Mouse (Mus musculus) olfactory bulb, adult 2 months (tissue): ENCODE measurements at regions not wholly inside any gene's neighbourhood (a gene's known extent, or its start where the extent isn't known, plus 50 kb on each side); places are given as distances from the start of the nearest gene placed in this dataset.

Experiments used
- H3K27ac ChIP-seq: fragments of 200-500 bp; 2 replicates; pipeline ENCODE4 v1.5.1; 2012; ENCODE audit warnings: low read depth, low read length; ENCODE audit not compliant: insufficient read depth
- H3K4me1 ChIP-seq: fragments of 200-500 bp; 2 replicates; pipeline ENCODE4 v1.6.1; 2012; ENCODE audit warnings: low read length; ENCODE audit not compliant: control insufficient read depth, insufficient read depth
- H3K4me3 ChIP-seq: fragments of 200-500 bp; 2 replicates; pipeline ENCODE4 v1.5.1; 2012; ENCODE audit warnings: mild to moderate bottlenecking, low read depth, low read length, moderate library complexity; ENCODE audit not compliant: insufficient read depth
- CTCF ChIP-seq: fragments of 200-500 bp; IDR thresholded peaks from 2 replicates; pipeline ENCODE4 v1.5.1; 2012; ENCODE audit warnings: low read depth, mild to moderate bottlenecking, low read length, moderate library complexity; ENCODE audit not compliant: insufficient read depth
- POLR2A ChIP-seq: fragments of 200-500 bp; IDR thresholded peaks from 2 replicates; pipeline ENCODE4 v1.6.1; 2012; ENCODE audit warnings: mild to moderate bottlenecking, low read depth, low read length, moderate library complexity; ENCODE audit not compliant: insufficient read depth
- WGBS: fragments of 180-500 bp; shearing (Covaris S2); methylation state at CpG from one replicate; pipeline ENCODE4 v1.1.7; 2018; 5-methylcytosine and 5-hydroxymethylcytosine counted together

GRCm38 (mm10) chr10:98146998-98147863 lies 420.7 kb upstream of the C030005K15Rik start:
- no peaks in the 10 kb centered on the region for H3K4me1 ChIP-seq
- TF ChIP-seq CTCF (no peak), POLR2A (no peak)
- 68% methylated on average over 9 of the region's 9 CpGs for WGBS
- H3K27ac ChIP-seq = no peak overlapping the region
- H3K4me3 ChIP-seq = no peak overlapping the region

GRCm38 (mm10) chr10:98155982-98156381 lies 429.4 kb upstream of the C030005K15Rik start:
- WGBS = 89% methylated on average over 2 of the region's 2 CpGs
- no peak overlapping the region for H3K27ac ChIP-seq
- no peak overlapping the region for H3K4me3 ChIP-seq
- no peak for TF ChIP-seq POLR2A
- TF ChIP-seq CTCF = no peak
- no peaks in the 10 kb centered on the region for H3K4me1 ChIP-seq

- WGBS = 64% methylated on average over 3 of the region's 3 CpGs
- Histone ChIP-seq H3K27ac (no peak overlapping the region), H3K4me1 (no peaks in the 10 kb centered on the region), H3K4me3 (no peak overlapping the region)
- no peak for TF ChIP-seq CTCF
- no peak for TF ChIP-seq POLR2A
Observed at GRCm38 (mm10) chr10:98185666-98186065, 459.1 kb upstream of the C030005K15Rik start.

GRCm38 (mm10) chr10:98196852-98197251 lies 470.3 kb upstream of the C030005K15Rik start:
- 79% methylated on average over 4 of the region's 4 CpGs for WGBS
- TF ChIP-seq POLR2A (no peak), CTCF (no peak)
- H3K27ac ChIP-seq = no peak overlapping the region

GRCm38 (mm10) chr10:98210246-98210645 lies 483.7 kb upstream of the C030005K15Rik start:
- H3K27ac ChIP-seq = no peak overlapping the region
- 52% methylated on average over 2 of the region's 2 CpGs for WGBS

More at GRCm38 (mm10) chr10:98196852-98197251, 470.3 kb upstream of the C030005K15Rik start:
- Histone ChIP-seq H3K4me1 (no peaks in the 10 kb centered on the region), H3K4me3 (no peak overlapping the region)

GRCm38 (mm10) chr10:98212876-98213587 lies 486.5 kb upstream of the C030005K15Rik start:
- Histone ChIP-seq H3K4me3 (no peak overlapping the region), H3K4me1 (no peaks in the 10 kb centered on the region), H3K27ac (no peak overlapping the region)
- TF ChIP-seq CTCF (no peak), POLR2A (no peak)
- 27% methylated on average over 7 of the region's 7 CpGs for WGBS

More at GRCm38 (mm10) chr10:98210246-98210645, 483.7 kb upstream of the C030005K15Rik start:
- H3K4me3 ChIP-seq = no peak overlapping the region
- TF ChIP-seq POLR2A (no peak), CTCF (no peak)
- H3K4me1 ChIP-seq = no peaks in the 10 kb centered on the region

- whole genome bisulfite sequencing = 81% methylated on average over 5 of the region's 5 CpGs
Observed at GRCm38 (mm10) chr10:98231017-98231416, 504.5 kb upstream of the C030005K15Rik start.

GRCm38 (mm10) chr10:98231705-98232235 lies 505.2 kb upstream of the C030005K15Rik start:
- no peaks in the 10 kb centered on the region for H3K4me1 ChIP-seq
- no peak overlapping the region for H3K4me3 ChIP-seq
- no peak overlapping the region for H3K27ac ChIP-seq
- TF ChIP-seq POLR2A = no peak
- TF ChIP-seq CTCF = no peak
- WGBS = 83% methylated on average over 4 of the region's 4 CpGs

More at GRCm38 (mm10) chr10:98231017-98231416, 504.5 kb upstream of the C030005K15Rik start:
- Histone ChIP-seq H3K27ac (no peak overlapping the region), H3K4me3 (no peak overlapping the region), H3K4me1 (no peaks in the 10 kb centered on the region)
- TF ChIP-seq CTCF = no peak
- no peak for TF ChIP-seq POLR2A

GRCm38 (mm10) chr10:98248311-98248710 lies 521.8 kb upstream of the C030005K15Rik start:
- 82% methylated on average over 1 of the region's 1 CpGs for WGBS
- TF ChIP-seq CTCF = no peak
- TF ChIP-seq POLR2A = no peak
- no peak overlapping the region for H3K4me3 ChIP-seq
- no peak overlapping the region for H3K27ac ChIP-seq
- no peaks in the 10 kb centered on the region for H3K4me1 ChIP-seq
